Mouse (Mus musculus) kidney, adult 2 months (tissue): ENCODE results near the gene Cmklr1.

Experiments used
- CTCF ChIP-seq: fragments of 200-500 bp; conservative IDR thresholded peaks from 2 replicates; pipeline ENCODE4 v1.5.1; 2011; ENCODE audit warnings: low read depth, mild to moderate bottlenecking, control low read depth, low read length, moderate library complexity, mixed read lengths; ENCODE audit not compliant: insufficient read depth, insufficient read length
- POLR2A ChIP-seq: fragments of 200-500 bp; IDR thresholded peaks from one replicate; pipeline ENCODE4 v1.6.1; 2011; ENCODE audit warnings: low read depth, low read length, control low read depth

GRCm38 (mm10) chr5:113635861-113636565 is 14.2 kb downstream of the Cmklr1 start:
- TF ChIP-seq CTCF (no peak), POLR2A (no peak)
